Mouse (Mus musculus): ENCODE results near the gene 2700097O09Rik. TPM values are rescaled to one million over a fixed set of nuclear protein-coding genes. Genes with fewer than 3 reads are reported as not detected.

The 2700097O09Rik gene
- polyA plus RNA-seq, 1 experiment from 2014 or later: 45.4 TPM

GRCm38 (mm10) chr12:55059812-55060211 lies 20.1 kb downstream of the 2700097O09Rik start:
- WGBS: 83% methylated on average over 3 of the region's 3 CpGs
- H3K9me3 ChIP-seq (replicated peaks): no peaks in the 10 kb centered on the region
- H3K27me3 ChIP-seq (ENCODE audit: low read depth, poor library complexity, severe bottlenecking): no peaks in the 10 kb centered on the region
- no peak overlapping the region for H3K4me3 ChIP-seq
- no peak overlapping the region for H3K27ac ChIP-seq
- no peaks in the 10 kb centered on the region for H3K4me1 ChIP-seq
- no peak for DNase-seq (ENCODE audit: low spot score)
- peaks cover 31% of the 10 kb centered on the region for H3K36me3 ChIP-seq

GRCm38 (mm10) chr12:55058865-55059615 lies 20.9 kb downstream of the 2700097O09Rik start:
- H3K27ac ChIP-seq: no peak overlapping the region
- no peaks in the 10 kb centered on the region for H3K27me3 ChIP-seq (ENCODE audit: low read depth, poor library complexity, severe bottlenecking)
- peaks cover 31% of the 10 kb centered on the region for H3K36me3 ChIP-seq
- H3K9me3 ChIP-seq (replicated peaks): no peaks in the 10 kb centered on the region
- H3K4me3 ChIP-seq: no peak overlapping the region
- 72% methylated on average over 6 of the region's 6 CpGs for WGBS
- no peak for DNase-seq (ENCODE audit: low spot score)
- H3K4me1 ChIP-seq: no peaks in the 10 kb centered on the region

GRCm38 (mm10) chr12:55056703-55057102 lies 23.2 kb downstream of the 2700097O09Rik start:
- Histone ChIP-seq H3K27ac (no peak overlapping the region), H3K9me3 (replicated peaks) (no peaks in the 10 kb centered on the region), H3K4me3 (no peak overlapping the region), H3K36me3 (peaks cover 31% of the 10 kb centered on the region), H3K27me3 (ENCODE audit: low read depth, poor library complexity, severe bottlenecking) (no peaks in the 10 kb centered on the region), H3K4me1 (no peaks in the 10 kb centered on the region)
- no peak for DNase-seq (ENCODE audit: low spot score)
- WGBS: 87% methylated on average over 2 of the region's 2 CpGs

- WGBS: 83% methylated on average over 2 of the region's 2 CpGs
- Histone ChIP-seq H3K4me3 (no peak overlapping the region), H3K27ac (no peak overlapping the region), H3K36me3 (peaks cover 25% of the 10 kb centered on the region), H3K9me3 (replicated peaks) (no peaks in the 10 kb centered on the region), H3K27me3 (ENCODE audit: low read depth, poor library complexity, severe bottlenecking) (no peaks in the 10 kb centered on the region), H3K4me1 (no peaks in the 10 kb centered on the region)
- no peak for DNase-seq (ENCODE audit: low spot score)
These were observed 25.2 kb downstream of the 2700097O09Rik start for GRCm38 (mm10) chr12:55054551-55055241.

DNA sequence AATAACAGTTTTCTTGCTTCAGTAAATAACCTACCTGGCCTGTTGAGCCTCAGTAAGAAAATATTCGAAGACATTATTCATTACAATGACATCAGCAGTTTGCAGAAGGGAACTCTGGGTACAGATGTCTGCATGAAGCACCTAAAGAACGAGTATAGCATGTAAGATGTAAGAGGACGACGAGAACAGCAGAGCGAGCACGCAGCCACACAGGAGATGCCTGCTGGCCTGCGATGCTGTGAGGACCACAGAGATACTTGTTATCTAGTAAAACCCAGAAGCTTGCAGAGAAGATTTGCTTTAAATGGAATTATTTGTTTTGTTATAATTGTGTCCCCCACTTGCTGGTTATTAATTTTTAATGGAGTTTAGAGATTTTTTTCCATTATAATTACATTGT lies 26.6 kb downstream of the 2700097O09Rik start:
- H3K9me3 ChIP-seq (replicated peaks): no peaks in the 10 kb centered on the region
- no peaks in the 10 kb centered on the region for H3K4me1 ChIP-seq
- H3K36me3 ChIP-seq: peaks cover 16% of the 10 kb centered on the region
- H3K27me3 ChIP-seq (ENCODE audit: low read depth, poor library complexity, severe bottlenecking): no peaks in the 10 kb centered on the region
- no peak overlapping the region for H3K4me3 ChIP-seq
- 91% methylated on average over 7 of the region's 7 CpGs for WGBS
- DNase-seq (ENCODE audit: low spot score): no peak
- no peak overlapping the region for H3K27ac ChIP-seq

DNA sequence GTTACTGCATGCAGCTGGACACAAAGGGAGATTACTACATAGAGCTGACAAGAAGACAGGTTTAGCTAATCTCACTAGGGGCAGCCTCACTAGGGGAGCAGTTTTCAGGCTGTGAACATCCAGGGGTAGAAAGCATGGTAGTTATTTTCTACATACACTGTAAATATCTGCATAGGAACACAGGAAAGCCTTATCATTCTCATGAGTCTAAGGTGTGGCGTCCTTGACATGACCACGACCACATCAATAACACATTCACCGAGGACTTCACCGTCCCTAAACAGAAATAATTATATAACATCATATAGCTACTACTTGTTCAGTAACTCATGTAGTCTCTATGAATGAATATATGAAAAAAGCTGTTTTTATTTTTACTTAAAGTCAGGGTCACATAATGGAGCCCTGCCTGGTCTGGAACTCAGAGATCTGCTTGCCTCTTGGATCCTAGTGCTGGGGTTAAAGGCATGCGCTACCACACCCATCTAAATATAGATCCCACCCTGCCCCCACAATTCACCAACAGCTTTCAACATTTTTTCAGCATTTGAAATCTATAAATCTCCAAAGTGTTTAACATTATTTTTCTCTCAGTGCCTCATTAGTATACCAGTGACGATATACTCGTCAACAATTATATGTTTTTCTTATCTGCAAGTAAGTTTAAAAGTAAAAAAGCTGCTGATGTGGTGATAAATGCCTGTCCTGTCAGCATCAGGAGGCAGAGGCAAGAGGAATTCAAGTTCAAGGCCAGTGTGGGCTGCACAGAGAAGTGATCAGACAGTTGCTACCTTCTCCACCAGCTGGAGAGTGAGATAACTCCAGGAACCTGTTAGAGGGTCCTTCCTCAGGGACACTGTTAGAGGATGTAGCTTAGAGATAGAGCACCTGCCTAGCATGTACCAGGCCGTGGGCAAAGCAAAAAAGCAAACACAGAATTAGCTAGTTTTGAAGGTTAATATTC lies 28.4 kb downstream of the 2700097O09Rik start:
- DNase-seq (ENCODE audit: low spot score): no peak
- Histone ChIP-seq H3K27ac (no peak overlapping the region), H3K36me3 (peaks cover 19% of the 10 kb centered on the region), H3K4me1 (no peaks in the 10 kb centered on the region), H3K4me3 (no peak overlapping the region), H3K9me3 (replicated peaks) (no peaks in the 10 kb centered on the region), H3K27me3 (ENCODE audit: low read depth, poor library complexity, severe bottlenecking) (no peaks in the 10 kb centered on the region)
- 92% methylated on average over 8 of the region's 8 CpGs for WGBS

- no peak overlapping the region for H3K4me3 ChIP-seq
- peaks cover 28% of the 10 kb centered on the region for H3K36me3 ChIP-seq
- H3K9me3 ChIP-seq (replicated peaks): no peaks in the 10 kb centered on the region
- H3K27ac ChIP-seq: no peak overlapping the region
- no peak for DNase-seq (ENCODE audit: low spot score)
- no peaks in the 10 kb centered on the region for H3K27me3 ChIP-seq (ENCODE audit: low read depth, poor library complexity, severe bottlenecking)
- no peaks in the 10 kb centered on the region for H3K4me1 ChIP-seq
- WGBS: 94% methylated on average over 8 of the region's 8 CpGs
These were observed 30.1 kb downstream of the 2700097O09Rik start for GRCm38 (mm10) chr12:55049731-55050353.

GRCm38 (mm10) chr12:55041011-55041410 lies 38.9 kb downstream of the 2700097O09Rik start:
- H3K4me1 ChIP-seq: no peaks in the 10 kb centered on the region
- no peaks in the 10 kb centered on the region for H3K27me3 ChIP-seq (ENCODE audit: low read depth, poor library complexity, severe bottlenecking)
- 82% methylated on average over 15 of the region's 15 CpGs for WGBS
- H3K36me3 ChIP-seq: peaks cover 11% of the 10 kb centered on the region
- DNase-seq (ENCODE audit: low spot score): no peak
- H3K4me3 ChIP-seq: no peak overlapping the region
- H3K27ac ChIP-seq: no peak overlapping the region
- H3K9me3 ChIP-seq (replicated peaks): no peaks in the 10 kb centered on the region

- DNase-seq (ENCODE audit: low spot score): no peak
- no peak overlapping the region for H3K4me3 ChIP-seq
- WGBS: 41% methylated on average over 3 of the region's 3 CpGs
These were observed 52.8 kb downstream of the 2700097O09Rik start for GRCm38 (mm10) chr12:55027088-55027487.

GRCm38 (mm10) chr12:55023284-55023683 lies 56.6 kb downstream of the 2700097O09Rik start:
- WGBS: 84% methylated on average over 2 of the region's 2 CpGs
- 0 out of 2 replicates have a peak, but pooled peaks cover 4% of the 10 kb centered on the region for H3K4me1 ChIP-seq
- DNase-seq (ENCODE audit: low spot score): no peak
- H3K4me3 ChIP-seq: no peak overlapping the region
- H3K27ac ChIP-seq: no peak overlapping the region
- H3K27me3 ChIP-seq (ENCODE audit: low read depth, poor library complexity, severe bottlenecking): no peaks in the 10 kb centered on the region
- no peaks in the 10 kb centered on the region for H3K9me3 ChIP-seq (replicated peaks)
- no peaks in the 10 kb centered on the region for H3K36me3 ChIP-seq

More at GRCm38 (mm10) chr12:55027088-55027487, 52.8 kb downstream of the 2700097O09Rik start:
- no peaks in the 10 kb centered on the region for H3K9me3 ChIP-seq (replicated peaks)
- H3K27ac ChIP-seq: no peak overlapping the region
- no peaks in the 10 kb centered on the region for H3K4me1 ChIP-seq
- no peaks in the 10 kb centered on the region for H3K27me3 ChIP-seq (ENCODE audit: low read depth, poor library complexity, severe bottlenecking)
- H3K36me3 ChIP-seq: no peaks in the 10 kb centered on the region

GRCm38 (mm10) chr12:55019421-55019877 lies 60.5 kb downstream of the 2700097O09Rik start:
- Histone ChIP-seq H3K36me3 (no peaks in the 10 kb centered on the region), H3K9me3 (replicated peaks) (no peaks in the 10 kb centered on the region), H3K4me1 (peaks cover 23% of the 10 kb centered on the region), H3K4me3 (no peak overlapping the region), H3K27ac (no peak overlapping the region), H3K27me3 (ENCODE audit: low read depth, poor library complexity, severe bottlenecking) (no peaks in the 10 kb centered on the region)
- 89% methylated on average over 7 of the region's 7 CpGs for WGBS
- no peak for DNase-seq (ENCODE audit: low spot score)

GRCm38 (mm10) chr12:55017119-55017721 lies 62.7 kb downstream of the 2700097O09Rik start:
- H3K4me3 ChIP-seq: no peak overlapping the region
- H3K27me3 ChIP-seq (ENCODE audit: low read depth, poor library complexity, severe bottlenecking): no peaks in the 10 kb centered on the region
- H3K27ac ChIP-seq: peak overlapping the region; percentile 23; the same call in 1 of the 2 replicates
- peaks cover 23% of the 10 kb centered on the region for H3K4me1 ChIP-seq
- 62% methylated on average over 9 of the region's 9 CpGs for WGBS
- no peak for DNase-seq (ENCODE audit: low spot score)
- no peaks in the 10 kb centered on the region for H3K9me3 ChIP-seq (replicated peaks)
- H3K36me3 ChIP-seq: no peaks in the 10 kb centered on the region
